Mouse (Mus musculus) embryo, embryonic 9.5 days (tissue): ENCODE data around the gene Tst.

ENCODE experiments used
- DNase-seq: peaks from one replicate; pipeline ENCODE4 v3.0.0-alpha.2; 2017; ENCODE audit errors: extremely low spot score

The Tst gene

GRCm38 (mm10) chr15:78429871-78430622, 24.3 kb upstream of the Tst start:
- DNase-seq = no peak

GRCm38 (mm10) chr15:78429139-78429459, 23.4 kb upstream of the Tst start:
- DNase-seq = no peak

- DNase-seq = peak; percentile 85
Measured at GRCm38 (mm10) chr15:78428391-78429138, 22.9 kb upstream of the Tst start, which contains the start of gene Kctd17. TSS of gene Kctd17 (plus strand) at chr15:78428564.

- DNase-seq = no peak
Measured at GRCm38 (mm10) chr15:78425230-78425629, 19.5 kb upstream of the Tst start.

GRCm38 (mm10) chr15:78424507-78424906, 18.8 kb upstream of the Tst start:
- no peak for DNase-seq

GRCm38 (mm10) chr15:78422046-78422956, 16.6 kb upstream of the Tst start:
- DNase-seq = peak; percentile 74

- DNase-seq = no peak
Measured at GRCm38 (mm10) chr15:78420395-78420794, 14.7 kb upstream of the Tst start.

- DNase-seq = no peak
Measured at GRCm38 (mm10) chr15:78416937-78417336, 11.2 kb upstream of the Tst start.

GRCm38 (mm10) chr15:78414157-78414556, 8.4 kb upstream of the Tst start:
- DNase-seq = no peak

- DNase-seq = no peak
Measured at GRCm38 (mm10) chr15:78413719-78414117, 8.0 kb upstream of the Tst start.

GRCm38 (mm10) chr15:78413083-78413718, 7.5 kb upstream of the Tst start:
- DNase-seq = no peak

- peak; percentile 25 for DNase-seq
Measured at GRCm38 (mm10) chr15:78409570-78410052, 3.9 kb upstream of the Tst start.

GRCm38 (mm10) chr15:78406293-78406934, 707 bp upstream of the Tst start, which contains the start of gene Mpst:
TSS of gene Mpst (plus strand) at chr15:78406416.
- peak; percentile 92 for DNase-seq

GRCm38 (mm10) chr15:78405098-78405497, 609 bp downstream of the Tst start:
- no peak for DNase-seq

GRCm38 (mm10) chr15:78403896-78404295, 1.8 kb downstream of the Tst start:
- no peak for DNase-seq

GRCm38 (mm10) chr15:78403301-78403741, 2.4 kb downstream of the Tst start:
- no peak for DNase-seq

GRCm38 (mm10) chr15:78402423-78402822, 3.3 kb downstream of the Tst start:
- DNase-seq = no peak

GRCm38 (mm10) chr15:78401921-78402320, 3.8 kb downstream of the Tst start:
- no peak for DNase-seq

- DNase-seq = no peak
Measured at GRCm38 (mm10) chr15:78401345-78401744, 4.4 kb downstream of the Tst start.

- no peak for DNase-seq
Measured at GRCm38 (mm10) chr15:78395478-78395962, 10.2 kb downstream of the Tst start, which contains the start of gene Tex33. TSS of gene Tex33 (minus strand) at chr15:78395912.

GRCm38 (mm10) chr15:78390855-78391254, 14.9 kb downstream of the Tst start:
- DNase-seq = no peak
